Mouse (Mus musculus) hindbrain, embryonic 16.5 days (tissue): ENCODE data around the gene Ms4a4d. TPM values are rescaled to one million over a fixed set of nuclear protein-coding genes. Genes with fewer than 3 reads are reported as not detected.
"Not testable (repeated sequence)": the region's sequence is repeated elsewhere in the genome, so short reads cannot be mapped to it uniquely, and the experiment has no call there.

ENCODE experiments used
- ATAC-seq: fragments of 200-750 bp; cut with Nextera tagmentation; 2 replicates; pipeline ENCODE4 v1.8.0; 2017; ENCODE audit warnings: moderate TSS enrichment, moderate library complexity
- H3K27ac ChIP-seq: fragments of 300-500 bp; sonication (generic); 2 replicates; pipeline ENCODE4 v1.5.1; 2014; ENCODE audit warnings: low read depth, mild to moderate bottlenecking, control low read depth, low read length, moderate library complexity
- H3K27me3 ChIP-seq: fragments of 300-500 bp; sonication (generic); replicated peaks from 2 replicates; pipeline ENCODE4 v1.6.1; 2014; ENCODE audit warnings: low read length; ENCODE audit not compliant: control insufficient read depth, insufficient read depth
- H3K36me3 ChIP-seq: fragments of 300-500 bp; sonication (generic); 2 replicates; pipeline ENCODE4 v1.6.1; 2014; ENCODE audit warnings: mild to moderate bottlenecking, low read length, moderate library complexity, mixed read lengths; ENCODE audit not compliant: control insufficient read depth, insufficient read depth
- H3K4me1 ChIP-seq: fragments of 300-500 bp; sonication (generic); 2 replicates; pipeline ENCODE4 v1.6.1; 2014; ENCODE audit warnings: low read depth, low read length; ENCODE audit not compliant: control insufficient read depth, insufficient read depth
- H3K4me2 ChIP-seq: fragments of 300-500 bp; sonication (generic); 2 replicates; pipeline ENCODE4 v1.6.1; 2014; ENCODE audit warnings: mild to moderate bottlenecking, low read length, control low read depth, moderate library complexity
- H3K4me3 ChIP-seq: fragments of 300-500 bp; sonication (generic); 2 replicates; pipeline ENCODE4 v1.5.1; 2014; ENCODE audit warnings: mild to moderate bottlenecking, low read length, control low read depth, moderate library complexity
- H3K9ac ChIP-seq: fragments of 300-500 bp; sonication (generic); 2 replicates; pipeline ENCODE4 v1.6.1; 2014; ENCODE audit warnings: low read depth, mild to moderate bottlenecking, control low read depth, low read length, moderate library complexity
- H3K9me3 ChIP-seq: fragments of 300-500 bp; sonication (generic); 2 replicates; pipeline ENCODE4 v1.6.1; 2014; ENCODE audit warnings: mild to moderate bottlenecking, low read length, moderate library complexity; ENCODE audit not compliant: control insufficient read depth
- WGBS: fragments of 180-500 bp; shearing (Covaris S2); extraction: QIAGEN DNeasy Blood & Tissue Kit; methylation state at CpG from one replicate; pipeline ENCODE4 v1.1.7; 2014; 5-methylcytosine and 5-hydroxymethylcytosine counted together
- polyA plus RNA-seq: library from polyadenylated mRNA; unstranded; fragments of >200 nt; fragmentation: Nextera tagmentation; extraction: Ambion mirVana; gene quantifications from 2 replicates; pipeline ENCODE4 v1.2.1, GENCODE M21; 2015

Ms4a4d gene
- polyA plus RNA-seq, 1 experiment from 2014 or later: not detected

GRCm38 (mm10) chr19:11540166-11540821 is 3.7 kb downstream of the Ms4a4d start:
- H3K36me3 ChIP-seq, H3K4me2 ChIP-seq, H3K4me3 ChIP-seq, ATAC-seq, H3K4me1 ChIP-seq, H3K9ac ChIP-seq, H3K27ac ChIP-seq, H3K27me3 ChIP-seq, H3K9me3 ChIP-seq: not testable (repeated sequence)
- WGBS: 93% methylated on average over 1 of the region's 1 CpGs

GRCm38 (mm10) chr19:11544383-11544782 is 7.8 kb downstream of the Ms4a4d start:
- not testable (repeated sequence) for H3K27me3 ChIP-seq

GRCm38 (mm10) chr19:11547911-11548310 is 11.3 kb downstream of the Ms4a4d start:
- Histone ChIP-seq H3K4me2 (no peak overlapping the region), H3K9ac (no peak overlapping the region), H3K36me3 (no peaks in the 10 kb centered on the region), H3K4me1 (no peaks in the 10 kb centered on the region), H3K4me3 (no peak overlapping the region), H3K27ac (no peak overlapping the region), H3K27me3 (no peaks in the 10 kb centered on the region), H3K9me3 (no peaks in the 10 kb centered on the region)
- ATAC-seq: no peak

More at GRCm38 (mm10) chr19:11544383-11544782, 7.8 kb downstream of the Ms4a4d start:
- H3K4me2 ChIP-seq, H3K9me3 ChIP-seq, ATAC-seq, H3K36me3 ChIP-seq, H3K4me3 ChIP-seq, H3K9ac ChIP-seq, H3K27ac ChIP-seq, H3K4me1 ChIP-seq: not testable (repeated sequence)
- whole genome bisulfite sequencing: 93% methylated on average over 2 of the region's 2 CpGs

DNA sequence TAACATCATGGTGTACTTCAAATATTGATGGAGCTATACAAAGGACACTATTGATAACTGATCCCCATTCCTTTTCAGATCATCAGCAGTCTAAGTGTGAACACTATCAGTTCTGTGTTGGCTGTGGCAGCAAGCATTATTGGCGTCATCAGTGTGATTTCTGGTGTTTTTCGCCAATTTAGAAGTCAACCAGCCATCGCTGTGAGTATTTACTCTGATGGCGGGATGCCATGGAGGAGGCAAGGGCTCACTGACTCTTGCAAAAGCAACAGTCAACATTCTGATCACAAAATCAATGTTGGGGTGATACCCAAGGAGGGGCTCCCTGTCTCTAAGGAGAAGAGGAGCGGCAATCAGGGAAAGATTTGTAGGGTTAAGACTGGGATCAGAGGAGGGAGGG is 18.1 kb downstream of the Ms4a4d start:
- Histone ChIP-seq H3K4me1 (no peaks in the 10 kb centered on the region), H3K9me3 (no peaks in the 10 kb centered on the region), H3K27ac (no peak overlapping the region), H3K4me3 (no peak overlapping the region), H3K9ac (no peak overlapping the region), H3K4me2 (no peak overlapping the region), H3K27me3 (no peaks in the 10 kb centered on the region), H3K36me3 (no peaks in the 10 kb centered on the region)
- no peak for ATAC-seq
- 90% methylated on average over 5 of the region's 5 CpGs for WGBS

- not testable (repeated sequence) for H3K9ac ChIP-seq, H3K4me3 ChIP-seq, H3K4me2 ChIP-seq, H3K4me1 ChIP-seq, H3K9me3 ChIP-seq, H3K27me3 ChIP-seq, H3K27ac ChIP-seq, H3K36me3 ChIP-seq, ATAC-seq
These were observed 23.0 kb downstream of the Ms4a4d start for GRCm38 (mm10) chr19:11559560-11559959.

DNA sequence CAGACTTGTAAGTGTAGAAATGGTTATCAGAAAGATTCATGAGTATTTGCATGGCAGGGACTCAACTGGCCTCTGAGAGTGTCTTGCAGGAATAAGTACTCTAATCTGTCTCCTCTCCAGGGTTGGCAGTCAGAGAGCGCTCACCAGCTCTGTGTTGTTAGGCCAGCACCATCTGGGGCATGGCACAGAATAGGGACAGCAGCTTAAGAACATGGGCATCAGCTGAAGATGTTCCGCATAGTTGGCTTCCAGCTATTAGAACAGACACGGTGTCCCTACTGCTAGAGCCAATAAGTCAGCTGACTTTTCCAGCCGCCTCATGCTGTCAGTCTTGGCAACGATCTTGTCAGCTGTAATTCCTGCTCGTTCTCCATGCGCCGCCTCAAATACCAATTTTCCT is 38.4 kb downstream of the Ms4a4d start:
- Histone ChIP-seq H3K4me3 (no peak overlapping the region), H3K27ac (no peak overlapping the region), H3K36me3 (no peaks in the 10 kb centered on the region), H3K9me3 (no peaks in the 10 kb centered on the region), H3K27me3 (no peaks in the 10 kb centered on the region), H3K4me1 (no peaks in the 10 kb centered on the region), H3K9ac (no peak overlapping the region), H3K4me2 (no peak overlapping the region)
- WGBS: 69% methylated on average over 8 of the region's 8 CpGs
- peak; percentile 91 for ATAC-seq

- 75% methylated on average over 4 of the region's 4 CpGs for WGBS
- no peak overlapping the region for H3K27ac ChIP-seq
- H3K36me3 ChIP-seq: no peaks in the 10 kb centered on the region
- no peaks in the 10 kb centered on the region for H3K4me1 ChIP-seq
- H3K4me2 ChIP-seq: no peak overlapping the region
- H3K9me3 ChIP-seq: no peaks in the 10 kb centered on the region
- no peak overlapping the region for H3K9ac ChIP-seq
- H3K4me3 ChIP-seq: no peak overlapping the region
- ATAC-seq: no peak
- H3K27me3 ChIP-seq: no peaks in the 10 kb centered on the region
These were observed 52.6 kb downstream of the Ms4a4d start for GRCm38 (mm10) chr19:11589205-11589604.

- Histone ChIP-seq H3K9me3 (no peaks in the 10 kb centered on the region), H3K4me3 (no peak overlapping the region), H3K27me3 (no peaks in the 10 kb centered on the region), H3K36me3 (no peaks in the 10 kb centered on the region), H3K9ac (no peak overlapping the region), H3K4me1 (no peaks in the 10 kb centered on the region), H3K4me2 (no peak overlapping the region), H3K27ac (no peak overlapping the region)
- no peak for ATAC-seq
- WGBS: 68% methylated on average over 2 of the region's 2 CpGs
These were observed 53.4 kb downstream of the Ms4a4d start for GRCm38 (mm10) chr19:11589891-11590449.

- 91% methylated on average over 3 of the region's 3 CpGs for WGBS
- Histone ChIP-seq H3K36me3 (no peaks in the 10 kb centered on the region), H3K9me3 (no peaks in the 10 kb centered on the region), H3K27me3 (no peaks in the 10 kb centered on the region), H3K9ac (no peak overlapping the region), H3K27ac (no peak overlapping the region), H3K4me2 (no peak overlapping the region), H3K4me1 (no peaks in the 10 kb centered on the region), H3K4me3 (no peak overlapping the region)
- ATAC-seq: no peak
These were observed 64.7 kb downstream of the Ms4a4d start for GRCm38 (mm10) chr19:11601349-11601748.
